Mouse (Mus musculus) brown adipose tissue, adult 24 weeks (tissue): ENCODE measurements at regions not wholly inside any gene's neighbourhood (a gene's known extent, or its start where the extent isn't known, plus 50 kb on each side); places are given as distances from the start of the nearest gene placed in this dataset.

Source experiments
- H3K27ac ChIP-seq: fragments of 200-500 bp; replicated peaks from 2 replicates; pipeline ENCODE4 v1.5.1; 2012; ENCODE audit warnings: low read depth, mild to moderate bottlenecking, low read length
- H3K4me1 ChIP-seq: fragments of 200-500 bp; 2 replicates; pipeline ENCODE4 v1.6.1; 2012; ENCODE audit warnings: low read length, mixed read lengths; ENCODE audit not compliant: control insufficient read depth, insufficient read depth, insufficient read length
- H3K4me3 ChIP-seq: fragments of 200-500 bp; 2 replicates; pipeline ENCODE4 v1.5.1; 2012; ENCODE audit warnings: low read depth, mild to moderate bottlenecking, low read length, moderate library complexity; ENCODE audit not compliant: insufficient read depth

- H3K4me3 ChIP-seq = no peak overlapping the region; the same call in 1 of the 2 replicates
- H3K27ac ChIP-seq = no peak overlapping the region
- H3K4me1 ChIP-seq = no peaks in the 10 kb centered on the region
These were observed 115.6 kb upstream of the Lrig3 start for GRCm38 (mm10) chr10:125850370-125850769.

- Histone ChIP-seq H3K4me1 (no peaks in the 10 kb centered on the region), H3K27ac (no peak overlapping the region), H3K4me3 (no peak overlapping the region)
These were observed 104.2 kb upstream of the Lrig3 start for GRCm38 (mm10) chr10:125861734-125862133.

- Histone ChIP-seq H3K4me3 (no peak overlapping the region), H3K27ac (no peak overlapping the region), H3K4me1 (no peaks in the 10 kb centered on the region)
These were observed 99.6 kb upstream of the Lrig3 start for GRCm38 (mm10) chr10:125866346-125866745.

GRCm38 (mm10) chr10:125884563-125884962 lies 81.4 kb upstream of the Lrig3 start:
- Histone ChIP-seq H3K4me1 (no peaks in the 10 kb centered on the region), H3K4me3 (no peak overlapping the region), H3K27ac (no peak overlapping the region)

- H3K27ac ChIP-seq = no peak overlapping the region
- H3K4me1 ChIP-seq = no peaks in the 10 kb centered on the region
- H3K4me3 ChIP-seq = no peak overlapping the region
These were observed 80.2 kb upstream of the Lrig3 start for GRCm38 (mm10) chr10:125885796-125886195.

- H3K4me3 ChIP-seq = no peak overlapping the region
- no peak overlapping the region for H3K27ac ChIP-seq
- no peaks in the 10 kb centered on the region for H3K4me1 ChIP-seq
These were observed 73.8 kb upstream of the Lrig3 start for GRCm38 (mm10) chr10:125892122-125892521.

- no peak overlapping the region for H3K27ac ChIP-seq
- no peaks in the 10 kb centered on the region for H3K4me1 ChIP-seq
- H3K4me3 ChIP-seq = no peak overlapping the region
These were observed 70.1 kb upstream of the Lrig3 start for GRCm38 (mm10) chr10:125895744-125896482.

GRCm38 (mm10) chr10:125896646-125897045 lies 69.3 kb upstream of the Lrig3 start:
- Histone ChIP-seq H3K4me1 (no peaks in the 10 kb centered on the region), H3K27ac (no peak overlapping the region), H3K4me3 (no peak overlapping the region)

GRCm38 (mm10) chr10:125899504-125899903 lies 66.5 kb upstream of the Lrig3 start:
- no peak overlapping the region for H3K4me3 ChIP-seq

GRCm38 (mm10) chr10:125900562-125900961 lies 65.4 kb upstream of the Lrig3 start:
- no peaks in the 10 kb centered on the region for H3K4me1 ChIP-seq

More at GRCm38 (mm10) chr10:125899504-125899903, 66.5 kb upstream of the Lrig3 start:
- no peaks in the 10 kb centered on the region for H3K4me1 ChIP-seq
- H3K27ac ChIP-seq = no peak overlapping the region

GRCm38 (mm10) chr10:125902668-125903067 lies 63.3 kb upstream of the Lrig3 start:
- Histone ChIP-seq H3K27ac (no peak overlapping the region), H3K4me1 (no peaks in the 10 kb centered on the region), H3K4me3 (no peak overlapping the region)

More at GRCm38 (mm10) chr10:125900562-125900961, 65.4 kb upstream of the Lrig3 start:
- no peak overlapping the region for H3K4me3 ChIP-seq
- no peak overlapping the region for H3K27ac ChIP-seq

- Histone ChIP-seq H3K27ac (no peak overlapping the region), H3K4me1 (no peaks in the 10 kb centered on the region), H3K4me3 (no peak overlapping the region)
These were observed 53.8 kb upstream of the Lrig3 start for GRCm38 (mm10) chr10:125912207-125912606.
